Mouse (Mus musculus) hematopoietic stem cell, adult 5-6 weeks (primary cell): Measurements from ENCODE around the gene Mov10. TPM values are rescaled to one million over a fixed set of nuclear protein-coding genes. Genes with fewer than 3 reads are reported as not detected.
"Not testable (repeated sequence)": the region's sequence is repeated elsewhere in the genome, so short reads cannot be mapped to it uniquely, and the experiment has no call there.

Experiments used
- ATAC-seq, 2 experiments: fragments of 125-278 bp in 1 of 2; replicated peaks in 1 of 2; 2 replicates each; pipeline ENCODE4 v1.8.0; 2016 to 2017; ENCODE audit warnings: inconsistent platforms in 2 of 2, mild to moderate bottlenecking in 2 of 2, moderate number of reproducible peaks in 2 of 2, low read depth in 1 of 2, moderate TSS enrichment in 1 of 2; ENCODE audit not compliant: low FRiP score in 2 of 2, poor library complexity in 2 of 2, severe bottlenecking in 2 of 2, insufficient read depth in 1 of 2, low TSS enrichment in 1 of 2
- total RNA-seq: library from RNA; stranded (forward); fragments of 172-1452, 232-1000 nt; gene quantifications from 2 replicates; pipeline ENCODE4 v1.2.3, GENCODE M21; 2017

Mov10 gene
- total RNA-seq, 1 experiment from 2014 or later: 9.6 TPM

GRCm38 (mm10) chr3:104815346-104815745, 3.0 kb downstream of the Mov10 start:
- ATAC-seq: no peak

DNA sequence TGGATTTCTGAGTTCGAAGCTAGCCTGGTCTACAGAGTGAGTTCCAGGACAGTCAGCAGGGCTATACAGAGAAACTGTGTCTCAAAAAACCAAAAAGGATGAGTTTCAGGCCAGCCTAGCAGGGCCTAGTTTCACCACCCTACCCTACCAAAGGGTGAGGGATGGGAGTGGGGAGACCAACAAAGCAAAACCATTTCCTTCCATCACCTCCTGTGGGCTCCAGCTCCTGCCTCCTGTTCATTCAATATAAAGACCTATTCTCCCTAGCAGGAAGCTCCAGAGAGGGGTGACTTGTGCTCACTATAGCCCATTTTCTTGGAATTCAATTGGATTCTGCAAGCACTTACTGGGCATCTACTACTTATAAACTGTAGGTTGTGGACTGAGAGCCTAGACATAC, 3.6 kb downstream of the Mov10 start:
- no peak for ATAC-seq

GRCm38 (mm10) chr3:104813227-104813626, 5.1 kb downstream of the Mov10 start:
- not testable (repeated sequence) for ATAC-seq

DNA sequence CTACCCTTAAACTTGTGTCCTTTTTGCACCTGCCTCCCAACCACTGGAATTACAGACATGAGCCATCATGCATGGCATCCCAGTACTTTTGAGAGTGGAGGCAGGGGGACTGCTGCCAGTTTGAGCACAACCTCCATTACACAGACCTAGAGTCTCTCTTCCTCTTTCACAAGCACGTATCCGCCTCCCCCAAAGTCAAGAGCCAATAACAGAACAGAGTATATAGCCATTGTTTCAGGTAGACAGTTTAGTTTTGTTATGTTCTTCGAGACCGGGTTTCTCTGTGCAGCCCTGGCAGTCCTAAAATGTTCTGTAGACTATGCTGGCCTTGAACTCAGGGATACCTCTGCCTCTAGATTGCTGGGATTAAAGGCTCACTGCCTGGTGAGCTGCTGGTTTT, 6.1 kb downstream of the Mov10 start:
- ATAC-seq: no peak

GRCm38 (mm10) chr3:104811752-104812151, 6.6 kb downstream of the Mov10 start:
- ATAC-seq: no peak

DNA sequence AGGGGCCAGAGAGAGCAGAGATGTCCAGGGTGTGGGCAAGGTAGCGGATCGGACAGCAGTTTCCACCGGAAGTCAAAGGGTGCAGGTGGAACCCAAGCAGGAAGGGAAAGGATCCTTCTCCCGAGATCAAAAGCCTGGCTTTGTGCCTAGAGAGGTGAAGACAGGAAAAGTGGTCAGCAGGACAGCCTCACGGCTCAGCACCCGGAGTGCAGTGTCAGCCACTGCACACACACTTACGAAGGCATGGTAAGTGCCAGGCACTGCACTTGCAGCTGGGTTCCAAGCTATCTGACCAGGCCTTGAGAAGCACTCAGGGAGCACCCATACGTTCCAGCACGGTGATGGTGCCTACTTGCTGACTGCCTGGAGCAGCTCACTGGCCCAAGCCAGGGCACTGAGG, 12.8 kb downstream of the Mov10 start:
- 0 out of 4 replicates have a peak, but pooled peaks of 1 of the 2 experiments have one; percentile 12 for ATAC-seq

- no peak for ATAC-seq
Measured at GRCm38 (mm10) chr3:104804312-104804711, 14.1 kb downstream of the Mov10 start.

DNA sequence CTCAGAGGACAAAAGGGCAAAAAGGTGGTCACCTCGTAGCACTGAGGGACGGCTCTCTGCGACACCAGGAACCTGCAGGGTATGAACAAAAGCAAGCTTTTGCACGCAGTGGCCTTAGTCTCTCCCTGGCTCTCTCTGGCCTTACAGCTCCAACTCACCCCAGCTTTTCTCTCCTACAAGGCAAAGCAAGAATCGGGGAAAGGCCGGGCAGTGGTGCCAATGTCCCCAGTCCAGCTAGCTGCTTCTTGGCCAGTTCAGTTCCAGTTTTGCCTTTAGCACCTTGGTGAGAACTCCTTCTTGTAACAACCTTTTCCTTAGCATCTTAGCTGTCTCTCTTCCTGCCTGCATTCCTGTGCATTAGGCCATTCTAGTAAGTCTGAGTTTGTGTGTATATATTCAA, 16.9 kb downstream of the Mov10 start:
- ATAC-seq: no peak

- ATAC-seq: no peak
Measured at GRCm38 (mm10) chr3:104800681-104801080, 17.7 kb downstream of the Mov10 start.

DNA sequence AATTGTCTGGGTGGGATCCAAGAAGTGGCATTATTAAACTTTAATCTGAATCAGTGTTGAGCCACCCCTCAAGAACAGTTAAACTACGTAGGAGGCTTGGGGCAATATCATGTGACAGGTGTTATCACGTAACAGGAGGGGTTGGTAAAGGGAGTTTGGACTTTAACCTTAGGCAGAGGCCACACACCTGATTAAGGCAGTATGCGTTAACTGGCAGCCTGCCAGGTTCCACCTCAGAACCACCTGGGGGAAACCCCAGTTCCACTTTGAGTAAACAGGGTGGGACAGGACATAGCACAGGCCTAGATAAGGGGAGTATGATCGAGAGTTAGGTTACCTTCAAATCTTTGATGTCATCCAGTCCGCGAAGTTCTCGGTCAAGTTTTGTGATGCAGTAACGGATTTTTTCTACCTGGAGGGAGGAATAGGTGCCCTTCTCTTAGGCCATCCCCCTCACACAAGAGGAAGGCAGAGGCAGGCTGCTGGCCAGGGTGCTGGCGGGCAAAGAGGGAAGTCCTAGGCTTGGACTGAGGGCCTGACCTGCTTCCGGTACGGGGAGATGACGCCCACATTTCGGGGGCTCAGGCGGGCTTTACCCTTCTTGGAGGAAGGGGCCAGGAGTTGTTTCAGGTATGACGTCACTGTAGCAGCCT, 21.8 kb downstream of the Mov10 start:
- no peak for ATAC-seq

DNA sequence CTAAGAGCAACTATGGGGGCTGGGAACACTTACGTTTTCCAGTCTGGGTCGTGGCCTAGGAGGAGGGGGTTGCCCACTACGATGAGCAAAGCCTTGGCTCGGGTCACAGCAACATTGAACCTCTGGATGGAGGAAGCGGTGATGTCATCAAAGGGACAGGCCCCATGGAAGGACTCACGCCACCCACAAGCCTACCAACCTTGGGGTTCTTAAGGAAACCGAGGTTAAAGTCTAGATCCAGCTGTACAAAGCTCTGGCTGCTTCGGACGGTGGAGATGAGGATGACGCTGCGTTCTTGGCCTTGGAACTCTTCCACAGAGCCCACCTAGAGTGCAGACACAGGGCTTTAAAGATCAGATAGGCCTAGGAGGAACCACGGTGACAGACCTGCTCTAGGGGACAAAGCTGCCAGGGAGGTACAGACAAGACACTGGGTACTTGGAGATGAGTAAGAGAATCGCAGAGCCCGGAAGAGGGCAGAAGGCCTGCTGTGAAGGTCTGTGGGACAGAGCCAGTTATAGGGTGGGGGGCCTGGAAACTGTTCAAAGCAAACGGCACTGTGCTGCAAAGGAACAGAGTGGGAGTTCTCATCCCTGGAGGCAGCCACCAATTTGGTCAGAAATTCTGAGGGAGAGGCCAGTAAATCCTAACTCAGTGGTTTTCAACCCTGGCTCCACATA, 22.6 kb downstream of the Mov10 start:
- ATAC-seq: no peak

DNA sequence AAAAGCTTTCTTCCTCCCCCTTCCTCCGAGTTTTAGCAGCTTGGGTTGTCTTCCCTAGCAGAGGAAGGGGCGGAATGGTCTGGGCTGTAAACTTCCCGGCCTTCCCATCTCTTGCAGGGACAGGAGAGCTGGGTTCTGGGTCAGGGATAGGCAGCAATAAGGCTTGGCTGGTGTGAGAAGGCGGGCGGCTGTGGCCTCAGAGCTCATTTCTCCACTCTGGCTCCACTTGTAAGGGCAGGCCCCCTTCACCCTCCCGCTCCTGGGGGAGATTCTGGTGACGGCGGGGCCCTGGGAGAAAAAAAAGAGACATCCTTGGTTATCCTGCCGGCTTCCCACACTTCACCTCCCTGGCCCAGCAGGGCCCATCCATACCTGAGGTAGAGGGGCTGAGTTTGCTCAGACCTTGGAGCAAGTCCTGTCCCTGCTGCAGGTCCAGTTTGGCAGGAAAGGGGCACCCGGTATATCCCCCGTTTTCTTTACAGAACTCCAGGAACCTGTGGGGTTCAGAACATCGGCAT, 23.4 kb downstream of the Mov10 start:
- no peak for ATAC-seq

- ATAC-seq: peak; percentile 53 to 56
Measured at GRCm38 (mm10) chr3:104793871-104794828, 24.2 kb downstream of the Mov10 start.

- no peak for ATAC-seq
Measured at GRCm38 (mm10) chr3:104792360-104793270, 25.7 kb downstream of the Mov10 start.

GRCm38 (mm10) chr3:104791671-104792070, 26.7 kb downstream of the Mov10 start:
- ATAC-seq: no peak

DNA sequence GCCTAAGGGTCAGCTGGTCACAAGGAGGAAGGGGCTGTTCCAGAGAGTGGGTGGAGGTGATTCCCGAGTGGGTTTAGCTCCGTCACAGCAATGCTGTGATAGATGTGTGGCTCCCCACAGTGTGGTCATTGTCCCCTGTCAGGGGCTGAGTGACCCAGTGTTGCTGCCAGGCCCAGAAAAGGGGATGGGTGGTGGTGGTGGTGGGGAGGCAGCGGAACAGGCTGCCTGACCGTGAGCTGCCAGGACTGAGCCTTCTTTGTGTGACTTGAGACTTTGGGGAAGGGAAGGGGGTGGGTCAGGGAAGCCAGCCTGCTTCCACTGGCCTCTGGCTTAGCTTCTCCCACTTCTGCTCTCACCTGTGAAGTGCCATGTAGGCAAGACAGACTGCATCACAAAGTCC, 27.3 kb downstream of the Mov10 start:
- ATAC-seq: no peak

DNA sequence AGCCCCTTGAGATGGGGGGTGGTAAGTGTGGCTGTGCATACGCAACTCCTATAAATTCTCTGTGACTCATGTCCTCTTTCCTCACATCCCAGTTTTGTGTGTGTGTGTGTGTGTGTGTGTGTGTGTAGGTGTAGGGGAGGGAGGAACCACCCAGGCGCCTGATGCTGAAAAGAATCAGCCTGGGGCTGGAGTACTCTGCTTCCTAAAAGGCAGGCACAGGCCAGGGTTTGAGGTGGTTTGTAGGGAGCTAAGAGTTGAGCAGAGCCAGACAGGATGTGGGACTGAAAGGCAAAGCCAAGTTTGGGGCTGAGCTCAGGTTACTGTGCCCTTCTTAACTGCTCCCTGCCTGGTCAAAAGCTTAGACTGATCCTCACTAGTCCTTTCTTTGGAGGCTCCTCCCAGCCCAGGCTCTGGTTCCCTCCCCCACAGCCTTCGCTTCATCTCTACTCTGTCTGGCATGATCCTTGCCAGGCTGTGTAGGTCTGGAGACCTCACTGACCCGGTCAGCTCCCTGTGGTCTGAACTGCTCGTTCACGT, 27.9 kb downstream of the Mov10 start:
- ATAC-seq: peak in 1 of 2 experiments; percentile 8; a peak in 1 of 4 replicates
